Mouse (Mus musculus): ENCODE data around the gene Ercc4. TPM values are rescaled to one million over a fixed set of nuclear protein-coding genes. Genes with fewer than 3 reads are reported as not detected.

Gene Ercc4
- polyA plus RNA-seq (2015; fragmentation: Nextera tagmentation; extraction: Ambion mirVana) = 7.9 and 8.1 TPM in 2 replicates

DNA sequence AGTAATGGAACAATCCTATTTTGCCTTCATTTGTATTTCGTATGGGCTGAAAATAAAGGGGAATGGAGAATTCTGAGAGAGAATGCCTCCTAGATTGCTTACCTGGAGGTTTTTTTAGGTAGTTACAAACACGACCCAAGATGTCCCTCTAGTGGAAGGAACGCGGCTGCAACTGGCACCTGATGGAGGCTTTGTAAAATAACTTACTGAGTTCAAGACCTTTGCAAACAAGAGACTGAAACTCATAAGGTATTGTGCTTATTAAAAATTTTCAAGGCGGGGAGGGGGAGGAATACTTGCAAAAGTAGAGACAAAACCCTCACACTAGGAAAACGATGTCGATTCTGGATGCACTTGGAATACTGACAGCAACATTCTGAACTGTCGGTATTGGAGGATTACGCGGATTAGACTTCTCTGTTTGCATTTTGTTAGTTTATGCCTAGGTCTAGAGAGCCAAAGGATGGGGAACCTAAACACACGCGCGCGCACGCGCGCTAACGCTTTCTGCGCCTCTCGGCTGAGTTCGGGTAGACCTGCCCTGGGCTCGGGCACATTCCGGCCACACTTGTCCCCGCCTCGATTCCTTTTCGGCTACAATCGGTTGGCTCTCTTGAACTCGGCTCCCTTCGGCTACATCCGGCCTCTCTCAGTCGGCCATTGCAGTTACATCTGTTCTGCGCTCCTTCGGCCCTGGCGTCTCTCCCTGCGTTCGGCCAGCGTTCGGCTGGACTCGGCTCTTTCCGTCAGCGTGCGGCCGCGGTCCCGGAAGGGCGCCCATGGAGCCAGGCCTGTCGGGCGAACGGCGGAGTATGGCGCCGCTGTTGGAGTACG is at the start of gene Ercc4:
Gene Ercc4, plus strand, starts transcription at position 529 of the 834 bp plus-strand sequence.
- Histone ChIP-seq H3K4me2 (replicated peaks; ENCODE audit: low read depth, low read length) (peak within 1 kb of the TSS; percentile 85), H3K4me1 (ENCODE audit: insufficient read depth, low read depth, low read length) (peaks cover 5% of the 10 kb centered on the region; the same call in 1 of the 2 replicates), H3K9ac (replicated peaks; ENCODE audit: low read depth) (peak within 1 kb of the TSS; percentile 95), H3K36me3 (ENCODE audit: insufficient read depth, low read length) (peaks cover 9% of the 10 kb centered on the region; the same call in 1 of the 2 replicates), H3K27ac (ENCODE audit: low read length) (peak within 1 kb of the TSS; percentile 81), H3K4me3 (ENCODE audit: low read depth, low read length) (peak within 1 kb of the TSS; percentile 55), H3K9me3 (ENCODE audit: low read length) (no peaks in the 10 kb centered on the region), H3K27me3 (replicated peaks; ENCODE audit: insufficient read depth, low read length) (no peaks in the 10 kb centered on the region)
- no peak for TF ChIP-seq EP300 (IDR thresholded peaks at IDR 0.05)
- TF ChIP-seq CTCF (IDR thresholded peaks at IDR 0.05) = peak; percentile 81
- ATAC-seq = peak; percentile 98
- DNase-seq (ENCODE audit: low spot score) = peak; percentile 98
- WGBS = 1% methylated on average over 53 of the region's 53 CpGs

DNA sequence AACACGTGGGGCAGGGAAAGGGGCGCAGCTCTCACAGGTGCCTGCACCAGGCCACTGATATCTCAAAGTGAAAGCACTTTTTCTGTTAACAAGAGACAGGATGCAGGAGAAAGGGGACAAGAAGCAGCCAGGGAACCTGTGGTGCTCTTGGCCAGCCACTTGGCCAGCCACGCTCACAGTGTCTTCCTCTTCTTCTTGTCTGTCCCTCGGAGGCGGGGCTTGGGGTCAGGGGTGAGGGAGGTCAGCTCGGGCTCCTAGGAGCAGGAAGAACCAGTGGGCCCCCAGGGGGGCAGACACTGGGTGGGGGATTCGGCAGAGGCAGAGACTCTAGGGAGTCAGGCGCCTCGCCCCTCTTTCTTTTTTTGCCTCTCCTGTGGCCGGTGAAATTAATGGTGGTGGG is 48.4 kb upstream of the Ercc4 start:
- DNase-seq (ENCODE audit: low spot score) = no peak
- no peak overlapping the region for H3K9ac ChIP-seq (replicated peaks; ENCODE audit: low read depth)
- no peaks in the 10 kb centered on the region for H3K27me3 ChIP-seq (replicated peaks; ENCODE audit: insufficient read depth, low read length)
- no peaks in the 10 kb centered on the region for H3K36me3 ChIP-seq (ENCODE audit: insufficient read depth, low read length)
- no peaks in the 10 kb centered on the region for H3K4me1 ChIP-seq (ENCODE audit: insufficient read depth, low read depth, low read length)
- H3K4me3 ChIP-seq (ENCODE audit: low read depth, low read length) = no peak overlapping the region
- TF ChIP-seq EP300 (IDR thresholded peaks at IDR 0.05) (no peak), CTCF (IDR thresholded peaks at IDR 0.05) (no peak)
- H3K27ac ChIP-seq (ENCODE audit: low read length) = no peak overlapping the region
- peak overlapping the region; percentile 41 for H3K4me2 ChIP-seq (replicated peaks; ENCODE audit: low read depth, low read length)
- WGBS = 39% methylated on average over 9 of the region's 10 CpGs
- ATAC-seq = no peak
- no peaks in the 10 kb centered on the region for H3K9me3 ChIP-seq (ENCODE audit: low read length)

DNA sequence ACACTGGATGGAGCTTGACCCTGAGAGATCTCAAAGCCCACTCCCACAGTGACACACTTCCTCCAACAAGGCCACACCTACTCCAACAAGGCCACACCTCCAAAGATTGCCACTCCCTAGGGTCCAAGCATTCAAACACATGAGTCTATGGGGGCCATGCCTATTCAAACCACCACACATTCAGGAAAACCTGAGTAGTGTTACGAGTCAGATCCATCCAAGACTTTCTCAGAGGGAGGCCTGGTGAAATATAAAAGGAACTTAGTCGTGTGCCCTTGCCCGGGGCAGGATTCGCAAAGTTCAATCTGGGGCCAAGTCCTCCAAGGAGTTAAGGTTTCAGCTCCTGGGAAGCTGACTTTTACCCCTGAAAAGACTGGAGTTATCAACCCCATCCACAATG is 35.3 kb upstream of the Ercc4 start:
- no peak for TF ChIP-seq CTCF (IDR thresholded peaks at IDR 0.05)
- no peak for TF ChIP-seq EP300 (IDR thresholded peaks at IDR 0.05)
- no peak overlapping the region for H3K4me3 ChIP-seq (ENCODE audit: low read depth, low read length)
- 81% methylated on average over 4 of the region's 4 CpGs for whole genome bisulfite sequencing
- H3K4me2 ChIP-seq (replicated peaks; ENCODE audit: low read depth, low read length) = no peak overlapping the region
- no peak overlapping the region for H3K27ac ChIP-seq (ENCODE audit: low read length)
- H3K36me3 ChIP-seq (ENCODE audit: insufficient read depth, low read length) = no peaks in the 10 kb centered on the region
- no peaks in the 10 kb centered on the region for H3K9me3 ChIP-seq (ENCODE audit: low read length)
- H3K9ac ChIP-seq (replicated peaks; ENCODE audit: low read depth) = no peak overlapping the region
- no peaks in the 10 kb centered on the region for H3K4me1 ChIP-seq (ENCODE audit: insufficient read depth, low read depth, low read length)
- ATAC-seq = no peak
- H3K27me3 ChIP-seq (replicated peaks; ENCODE audit: insufficient read depth, low read length) = no peaks in the 10 kb centered on the region
- no peak for DNase-seq (ENCODE audit: low spot score)

- no peak overlapping the region for H3K9ac ChIP-seq (replicated peaks; ENCODE audit: low read depth)
- no peaks in the 10 kb centered on the region for H3K27me3 ChIP-seq (replicated peaks; ENCODE audit: insufficient read depth, low read length)
- H3K4me3 ChIP-seq (ENCODE audit: low read depth, low read length) = no peak overlapping the region
- H3K4me2 ChIP-seq (replicated peaks; ENCODE audit: low read depth, low read length) = no peak overlapping the region
- no peaks in the 10 kb centered on the region for H3K4me1 ChIP-seq (ENCODE audit: insufficient read depth, low read depth, low read length)
- H3K36me3 ChIP-seq (ENCODE audit: insufficient read depth, low read length) = no peaks in the 10 kb centered on the region
- 69% methylated on average over 6 of the region's 6 CpGs for WGBS
- no peak overlapping the region for H3K27ac ChIP-seq (ENCODE audit: low read length)
- H3K9me3 ChIP-seq (ENCODE audit: low read length) = no peaks in the 10 kb centered on the region
- ATAC-seq = no peak
- no peak for DNase-seq (ENCODE audit: low spot score)
- TF ChIP-seq CTCF (IDR thresholded peaks at IDR 0.05) (peak; percentile 21; the same call in 1 of the 2 replicates), EP300 (IDR thresholded peaks at IDR 0.05) (no peak)
These were observed 29.3 kb upstream of the Ercc4 start for GRCm38 (mm10) chr16:13080161-13080560.

- ATAC-seq (no peak), DNase-seq (ENCODE audit: low spot score) (no peak)
- 72% methylated on average over 6 of the region's 6 CpGs for WGBS
- Histone ChIP-seq H3K4me1 (ENCODE audit: insufficient read depth, low read depth, low read length) (no peaks in the 10 kb centered on the region), H3K36me3 (ENCODE audit: insufficient read depth, low read length) (no peaks in the 10 kb centered on the region), H3K9me3 (ENCODE audit: low read length) (no peaks in the 10 kb centered on the region), H3K9ac (replicated peaks; ENCODE audit: low read depth) (no peak overlapping the region), H3K27ac (ENCODE audit: low read length) (no peak overlapping the region), H3K4me2 (replicated peaks; ENCODE audit: low read depth, low read length) (no peak overlapping the region), H3K4me3 (ENCODE audit: low read depth, low read length) (no peak overlapping the region), H3K27me3 (replicated peaks; ENCODE audit: insufficient read depth, low read length) (no peaks in the 10 kb centered on the region)
- no peak for TF ChIP-seq EP300 (IDR thresholded peaks at IDR 0.05)
- no peak for TF ChIP-seq CTCF (IDR thresholded peaks at IDR 0.05)
These were observed 26.2 kb upstream of the Ercc4 start for GRCm38 (mm10) chr16:13083155-13083798.

DNA sequence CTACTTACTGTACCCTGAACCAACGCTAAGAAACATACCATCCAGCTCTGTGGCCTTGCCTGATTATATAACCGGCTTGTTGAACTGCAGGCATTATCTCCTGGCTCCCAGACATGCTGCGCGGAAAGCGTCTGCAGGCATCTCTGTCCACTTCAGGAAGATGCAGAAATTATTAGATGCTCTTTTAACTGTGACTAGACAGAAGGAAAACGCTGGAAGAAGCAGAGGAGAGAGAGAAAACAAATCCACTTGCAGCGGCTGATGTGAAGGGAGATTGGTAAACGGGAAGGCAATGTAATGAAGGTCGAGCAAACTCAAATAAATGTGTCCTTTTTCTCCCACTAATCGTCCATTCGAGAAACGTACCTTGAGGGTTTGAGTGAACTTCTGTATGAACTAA is 1.1 kb upstream of the Ercc4 start:
- peaks cover 5% of the 10 kb centered on the region; the same call in 1 of the 2 replicates for H3K4me1 ChIP-seq (ENCODE audit: insufficient read depth, low read depth, low read length)
- TF ChIP-seq CTCF (IDR thresholded peaks at IDR 0.05) = no peak
- TF ChIP-seq EP300 (IDR thresholded peaks at IDR 0.05) = no peak
- 86% methylated on average over 12 of the region's 12 CpGs for WGBS
- H3K36me3 ChIP-seq (ENCODE audit: insufficient read depth, low read length) = peaks cover 3% of the 10 kb centered on the region; the same call in 1 of the 2 replicates
- H3K9ac ChIP-seq (replicated peaks; ENCODE audit: low read depth) = no peak overlapping the region
- no peak overlapping the region for H3K4me3 ChIP-seq (ENCODE audit: low read depth, low read length)
- H3K27me3 ChIP-seq (replicated peaks; ENCODE audit: insufficient read depth, low read length) = no peaks in the 10 kb centered on the region
- H3K27ac ChIP-seq (ENCODE audit: low read length) = no peak overlapping the region
- ATAC-seq = no peak
- no peaks in the 10 kb centered on the region for H3K9me3 ChIP-seq (ENCODE audit: low read length)
- DNase-seq (ENCODE audit: low spot score) = no peak
- no peak overlapping the region for H3K4me2 ChIP-seq (replicated peaks; ENCODE audit: low read depth, low read length)
